Mouse (Mus musculus) small intestine, adult 2 months (tissue): ENCODE data around the gene Gm10644. TPM values are rescaled to one million over a fixed set of nuclear protein-coding genes. Genes with fewer than 3 reads are reported as not detected.
A peak's percentile ranks its signal among the peaks of the same experiment; 100 is the strongest.

Experiments used
- H3K27ac ChIP-seq: fragments of 200-500 bp; 2 replicates; pipeline ENCODE4 v1.5.1; 2012; ENCODE audit warnings: low read depth, low read length, control low read depth, inconsistent platforms; ENCODE audit not compliant: insufficient read depth
- H3K27me3 ChIP-seq: fragments of 200-500 bp; 2 replicates; pipeline ENCODE4 v1.6.1; 2012; ENCODE audit warnings: mild to moderate bottlenecking, moderate library complexity, low read length, inconsistent platforms; ENCODE audit not compliant: control insufficient read depth, insufficient read depth
- H3K36me3 ChIP-seq: fragments of 200-500 bp; 2 replicates; pipeline ENCODE4 v1.6.1; 2012; ENCODE audit warnings: mild to moderate bottlenecking, low read length, control low read depth, inconsistent platforms; ENCODE audit not compliant: control insufficient read depth, insufficient read depth
- H3K4me1 ChIP-seq: fragments of 200-500 bp; 2 replicates; pipeline ENCODE4 v1.6.1; 2012; ENCODE audit warnings: low read length, inconsistent platforms, mixed read lengths; ENCODE audit not compliant: control insufficient read depth, insufficient read depth, insufficient read length
- H3K4me3 ChIP-seq: fragments of 200-500 bp; 2 replicates; pipeline ENCODE4 v1.5.1; 2012; ENCODE audit warnings: low read depth, mild to moderate bottlenecking, control low read depth, inconsistent platforms, low read length, moderate library complexity
- CTCF ChIP-seq: fragments of 200-500 bp; IDR thresholded peaks from 2 replicates; pipeline ENCODE4 v1.5.1; 2012; ENCODE audit warnings: low read depth, mild to moderate bottlenecking, control low read depth, inconsistent platforms, low read length, moderate library complexity, mixed read lengths; ENCODE audit not compliant: insufficient replicate concordance, insufficient read length; ENCODE audit errors: extremely low read depth
- POLR2A ChIP-seq: fragments of 200-500 bp; IDR thresholded peaks from 2 replicates; pipeline ENCODE4 v1.6.1; 2012; ENCODE audit warnings: low read depth, mild to moderate bottlenecking, control low read depth, inconsistent platforms, low read length, moderate library complexity
- WGBS: fragments of 180-500 bp; shearing (Covaris S2); methylation state at CpG from one replicate; pipeline ENCODE4 v1.1.7; 2018; 5-methylcytosine and 5-hydroxymethylcytosine counted together
- polyA plus RNA-seq: library from polyadenylated mRNA; depleted of rRNA; stranded (reverse); fragments of >200 nt; gene quantifications from 2 replicates; pipeline ENCODE4 v1.2.3, GENCODE M21; 2012

Gm10644 gene
- polyA plus RNA-seq, 1 experiment: 0.44 TPM

DNA sequence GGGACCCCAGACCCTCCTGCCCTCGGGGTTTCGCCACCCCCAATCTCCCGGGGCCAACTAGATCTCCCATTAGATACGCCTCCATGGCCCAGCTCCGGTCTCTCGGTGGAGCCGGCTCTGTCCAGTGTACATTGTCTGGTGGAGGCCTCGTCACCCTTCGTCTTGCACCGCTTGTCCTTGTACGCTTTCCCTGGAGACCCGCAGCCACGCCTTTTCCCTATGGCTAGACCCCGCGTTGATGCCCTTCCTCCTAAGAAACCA, 883 bp upstream of the Gm10644 start:
- under 1% methylated on average over 15 of the region's 15 CpGs for WGBS
- peaks cover 6% of the 10 kb centered on the region for H3K4me1 ChIP-seq
- H3K27me3 ChIP-seq: no peaks in the 10 kb centered on the region
- TF ChIP-seq CTCF (no peak), POLR2A (no peak)
- no peak overlapping the region for H3K27ac ChIP-seq
- peak overlapping the region; percentile 89 for H3K4me3 ChIP-seq
- no peaks in the 10 kb centered on the region for H3K36me3 ChIP-seq

- H3K27ac ChIP-seq: no peak overlapping the region
Measured at GRCm38 (mm10) chr8:83954749-83955105, 278 bp downstream of the Gm10644 start.

GRCm38 (mm10) chr8:83945540-83945939, 9.5 kb downstream of the Gm10644 start:
- Histone ChIP-seq H3K4me3 (no peak overlapping the region), H3K27ac (no peak overlapping the region), H3K36me3 (no peaks in the 10 kb centered on the region), H3K27me3 (no peaks in the 10 kb centered on the region), H3K4me1 (no peaks in the 10 kb centered on the region)
- WGBS: 66% methylated on average over 3 of the region's 3 CpGs
- TF ChIP-seq POLR2A (no peak), CTCF (no peak)

More at GRCm38 (mm10) chr8:83954749-83955105, 278 bp downstream of the Gm10644 start:
- Histone ChIP-seq H3K4me3 (peak overlapping the region; percentile 89), H3K4me1 (peaks cover 6% of the 10 kb centered on the region), H3K36me3 (no peaks in the 10 kb centered on the region), H3K27me3 (no peaks in the 10 kb centered on the region)
- TF ChIP-seq POLR2A (no peak), CTCF (no peak)
- 3% methylated on average over 14 of the region's 14 CpGs for whole genome bisulfite sequencing

GRCm38 (mm10) chr8:83942446-83942845, 12.6 kb downstream of the Gm10644 start:
- H3K27ac ChIP-seq: no peak overlapping the region
- TF ChIP-seq POLR2A: no peak
- 60% methylated on average over 1 of the region's 1 CpGs for WGBS
- H3K4me1 ChIP-seq: no peaks in the 10 kb centered on the region
- H3K4me3 ChIP-seq: no peak overlapping the region
- H3K36me3 ChIP-seq: no peaks in the 10 kb centered on the region
- no peaks in the 10 kb centered on the region for H3K27me3 ChIP-seq

GRCm38 (mm10) chr8:83941066-83941677, 13.8 kb downstream of the Gm10644 start:
- WGBS: 76% methylated on average over 6 of the region's 6 CpGs
- Histone ChIP-seq H3K27me3 (no peaks in the 10 kb centered on the region), H3K4me3 (no peak overlapping the region), H3K27ac (no peak overlapping the region), H3K4me1 (no peaks in the 10 kb centered on the region), H3K36me3 (0 out of 2 replicates have a peak, but pooled peaks cover 1% of the 10 kb centered on the region)
- no peak for TF ChIP-seq CTCF
- TF ChIP-seq POLR2A: no peak

DNA sequence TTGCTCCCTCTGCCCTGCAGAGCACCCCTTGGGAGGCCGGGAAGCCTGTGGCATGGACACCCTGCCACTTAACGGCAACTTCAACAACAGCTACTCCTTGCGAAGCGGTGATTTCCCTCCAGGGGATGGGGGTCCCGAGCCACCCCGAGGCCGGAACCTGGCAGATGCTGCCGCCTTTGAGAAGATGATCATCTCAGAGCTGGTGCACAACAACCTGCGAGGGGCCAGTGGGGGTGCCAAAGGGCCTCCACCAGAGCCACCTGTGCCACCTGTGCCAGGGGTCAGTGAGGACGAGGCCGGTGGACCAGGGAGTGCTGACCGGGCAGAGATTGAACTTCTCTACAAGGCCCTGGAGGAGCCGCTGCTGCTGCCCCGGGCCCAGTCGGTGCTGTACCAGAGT, 16.7 kb downstream of the Gm10644 start:
- Histone ChIP-seq H3K27me3 (no peaks in the 10 kb centered on the region), H3K36me3 (0 out of 2 replicates have a peak, but pooled peaks cover 3% of the 10 kb centered on the region), H3K4me3 (no peak overlapping the region), H3K27ac (no peak overlapping the region), H3K4me1 (no peaks in the 10 kb centered on the region)
- TF ChIP-seq CTCF (no peak), POLR2A (no peak)
- WGBS: 92% methylated on average over 15 of the region's 15 CpGs

- Histone ChIP-seq H3K36me3 (0 out of 2 replicates have a peak, but pooled peaks cover 3% of the 10 kb centered on the region), H3K4me3 (no peak overlapping the region), H3K27ac (no peak overlapping the region), H3K27me3 (no peaks in the 10 kb centered on the region), H3K4me1 (no peaks in the 10 kb centered on the region)
- WGBS: 85% methylated on average over 7 of the region's 7 CpGs
- TF ChIP-seq CTCF: no peak
- TF ChIP-seq POLR2A: no peak
Measured at GRCm38 (mm10) chr8:83937645-83938044, 17.4 kb downstream of the Gm10644 start.

- H3K4me1 ChIP-seq: no peaks in the 10 kb centered on the region
- H3K36me3 ChIP-seq: 0 out of 2 replicates have a peak, but pooled peaks cover 3% of the 10 kb centered on the region
- TF ChIP-seq POLR2A (no peak), CTCF (no peak)
- 92% methylated on average over 8 of the region's 8 CpGs for WGBS
- H3K4me3 ChIP-seq: no peak overlapping the region
- H3K27me3 ChIP-seq: no peaks in the 10 kb centered on the region
- H3K27ac ChIP-seq: no peak overlapping the region
Measured at GRCm38 (mm10) chr8:83935435-83935834, 19.6 kb downstream of the Gm10644 start.
